Mouse (Mus musculus): ENCODE results near the gene Bzw2. TPM values are rescaled to one million over a fixed set of nuclear protein-coding genes. Genes with fewer than 3 reads are reported as not detected.

The Bzw2 gene
- polyA plus RNA-seq, 1 experiment, result 36.7 TPM

DNA sequence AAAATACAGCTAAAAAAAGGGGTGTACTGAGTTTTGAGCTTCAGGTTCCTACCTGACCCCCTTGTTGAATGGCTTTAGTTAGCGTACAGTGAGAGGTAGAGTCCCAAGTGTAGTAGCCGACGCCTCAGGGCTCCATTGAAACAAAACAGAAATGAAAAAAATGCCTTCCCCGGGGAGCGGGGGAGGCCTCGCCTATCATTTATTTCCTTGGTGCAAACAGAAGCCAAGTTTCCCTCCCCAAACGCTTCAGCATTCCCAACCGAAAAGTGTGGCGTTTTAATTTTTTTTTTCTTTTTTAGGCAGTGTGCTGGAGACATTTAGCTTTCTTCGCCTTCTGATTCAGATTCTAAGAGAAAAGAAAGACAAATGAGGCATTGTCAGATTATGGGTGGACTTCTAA lies 65.9 kb downstream of the Bzw2 start:
- Histone ChIP-seq H3K36me3 (ENCODE audit: control insufficient read depth, insufficient read depth, low read length) (peaks cover 19% of the 10 kb centered on the region), H3K4me3 (ENCODE audit: control insufficient read depth, insufficient read depth, low read length) (no peak overlapping the region), H3K4me1 (replicated peaks; ENCODE audit: control insufficient read depth, insufficient read depth, low read length) (no peaks in the 10 kb centered on the region), H3K27me3 (ENCODE audit: control insufficient read depth, insufficient read depth, low read length) (no peaks in the 10 kb centered on the region), H3K27ac (ENCODE audit: control insufficient read depth, insufficient read depth, low read length) (no peak overlapping the region)
- no peak for TF ChIP-seq POLR2A (IDR thresholded peaks at IDR 0.05; ENCODE audit: control insufficient read depth, extremely low read depth, insufficient read depth, low read length, poor library complexity)
- no peak for TF ChIP-seq CTCF (IDR thresholded peaks at IDR 0.05; ENCODE audit: borderline replicate concordance, control insufficient read depth, extremely low read depth, insufficient read depth, low read length, poor library complexity)
- DNase-seq, result no peak
- 96% methylated on average over 10 of the region's 10 CpGs for WGBS

DNA sequence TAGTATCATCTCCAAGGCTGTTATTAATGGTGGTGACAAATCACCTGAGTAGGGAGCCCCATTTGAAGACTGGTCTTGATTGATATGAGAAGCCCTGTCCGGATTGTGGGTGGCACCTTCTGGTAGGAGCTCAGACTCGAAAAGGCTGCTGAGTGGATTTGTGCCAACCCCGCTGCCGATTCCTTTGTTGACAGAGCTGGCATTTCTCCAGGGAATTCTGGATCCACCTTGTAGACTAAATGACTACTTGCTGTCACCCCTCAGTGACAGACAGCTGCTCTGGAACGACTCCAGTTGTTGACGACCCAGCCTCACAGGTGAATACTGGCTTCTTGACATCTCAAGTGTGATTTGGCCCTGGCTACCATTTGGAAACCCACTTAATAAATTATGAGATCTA lies 68.7 kb downstream of the Bzw2 start:
- no peak for DNase-seq

DNA sequence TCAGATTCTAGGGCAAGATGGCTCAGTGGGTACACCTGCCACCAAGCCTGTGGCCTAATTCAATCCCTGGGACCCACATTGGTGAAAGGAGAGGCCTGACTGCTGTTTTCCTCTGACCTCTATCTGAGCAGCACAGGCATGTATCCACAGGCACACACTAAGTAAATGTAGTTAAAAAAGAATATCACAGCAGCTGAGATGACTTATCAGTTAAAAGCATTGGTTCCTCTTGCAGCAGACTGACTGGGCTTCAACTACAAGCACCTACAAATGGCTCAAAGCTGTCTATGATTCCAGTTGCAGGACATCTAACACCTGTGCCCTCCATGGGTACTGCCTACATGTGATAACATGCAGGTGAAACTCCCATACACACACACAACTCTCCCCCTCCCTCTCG lies 69.1 kb downstream of the Bzw2 start:
- no peak overlapping the region for H3K27ac ChIP-seq (ENCODE audit: control insufficient read depth, insufficient read depth, low read length)
- no peaks in the 10 kb centered on the region for H3K27me3 ChIP-seq (ENCODE audit: control insufficient read depth, insufficient read depth, low read length)
- 97% methylated on average over 1 of the region's 1 CpGs for WGBS
- TF ChIP-seq POLR2A (IDR thresholded peaks at IDR 0.05; ENCODE audit: control insufficient read depth, extremely low read depth, insufficient read depth, low read length, poor library complexity) (no peak), CTCF (IDR thresholded peaks at IDR 0.05; ENCODE audit: borderline replicate concordance, control insufficient read depth, extremely low read depth, insufficient read depth, low read length, poor library complexity) (no peak)
- DNase-seq, result no peak
- no peak overlapping the region for H3K4me3 ChIP-seq (ENCODE audit: control insufficient read depth, insufficient read depth, low read length)
- H3K36me3 ChIP-seq (ENCODE audit: control insufficient read depth, insufficient read depth, low read length), result peaks cover 19% of the 10 kb centered on the region
- no peaks in the 10 kb centered on the region for H3K4me1 ChIP-seq (replicated peaks; ENCODE audit: control insufficient read depth, insufficient read depth, low read length)

More for the DNA sequence above, 68.7 kb downstream of the Bzw2 start:
- Histone ChIP-seq H3K27ac (ENCODE audit: control insufficient read depth, insufficient read depth, low read length) (no peak overlapping the region), H3K27me3 (ENCODE audit: control insufficient read depth, insufficient read depth, low read length) (no peaks in the 10 kb centered on the region), H3K36me3 (ENCODE audit: control insufficient read depth, insufficient read depth, low read length) (peaks cover 19% of the 10 kb centered on the region), H3K4me1 (replicated peaks; ENCODE audit: control insufficient read depth, insufficient read depth, low read length) (no peaks in the 10 kb centered on the region), H3K4me3 (ENCODE audit: control insufficient read depth, insufficient read depth, low read length) (no peak overlapping the region)
- 94% methylated on average over 6 of the region's 6 CpGs for WGBS
- TF ChIP-seq CTCF (IDR thresholded peaks at IDR 0.05; ENCODE audit: borderline replicate concordance, control insufficient read depth, extremely low read depth, insufficient read depth, low read length, poor library complexity), result no peak

DNA sequence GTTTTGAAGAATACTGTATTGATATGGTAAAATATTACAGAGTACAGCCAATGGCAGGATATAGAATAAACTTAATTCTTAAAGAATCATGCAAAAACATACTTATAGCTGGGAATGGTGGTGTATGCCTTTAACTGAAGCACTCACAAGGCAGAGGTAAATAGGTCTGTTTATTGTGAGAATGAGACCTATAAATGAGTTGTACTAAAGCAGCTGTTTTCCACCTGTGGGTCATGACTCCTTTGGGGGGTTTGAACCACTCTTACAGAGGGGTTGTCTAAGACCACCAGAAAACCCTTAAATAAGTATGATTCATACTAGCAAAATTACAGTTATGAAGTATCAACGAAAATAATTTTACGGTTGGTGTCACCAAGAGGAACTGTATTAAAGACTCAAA lies 72.5 kb downstream of the Bzw2 start:
- no peaks in the 10 kb centered on the region for H3K4me1 ChIP-seq (replicated peaks; ENCODE audit: control insufficient read depth, insufficient read depth, low read length)
- H3K36me3 ChIP-seq (ENCODE audit: control insufficient read depth, insufficient read depth, low read length), result no peaks in the 10 kb centered on the region
- no peak overlapping the region for H3K27ac ChIP-seq (ENCODE audit: control insufficient read depth, insufficient read depth, low read length)
- 95% methylated on average over 2 of the region's 2 CpGs for WGBS
- no peak for DNase-seq
- TF ChIP-seq CTCF (IDR thresholded peaks at IDR 0.05; ENCODE audit: borderline replicate concordance, control insufficient read depth, extremely low read depth, insufficient read depth, low read length, poor library complexity) (no peak), POLR2A (IDR thresholded peaks at IDR 0.05; ENCODE audit: control insufficient read depth, extremely low read depth, insufficient read depth, low read length, poor library complexity) (no peak)
- no peak overlapping the region for H3K4me3 ChIP-seq (ENCODE audit: control insufficient read depth, insufficient read depth, low read length)
- no peaks in the 10 kb centered on the region for H3K27me3 ChIP-seq (ENCODE audit: control insufficient read depth, insufficient read depth, low read length)

DNA sequence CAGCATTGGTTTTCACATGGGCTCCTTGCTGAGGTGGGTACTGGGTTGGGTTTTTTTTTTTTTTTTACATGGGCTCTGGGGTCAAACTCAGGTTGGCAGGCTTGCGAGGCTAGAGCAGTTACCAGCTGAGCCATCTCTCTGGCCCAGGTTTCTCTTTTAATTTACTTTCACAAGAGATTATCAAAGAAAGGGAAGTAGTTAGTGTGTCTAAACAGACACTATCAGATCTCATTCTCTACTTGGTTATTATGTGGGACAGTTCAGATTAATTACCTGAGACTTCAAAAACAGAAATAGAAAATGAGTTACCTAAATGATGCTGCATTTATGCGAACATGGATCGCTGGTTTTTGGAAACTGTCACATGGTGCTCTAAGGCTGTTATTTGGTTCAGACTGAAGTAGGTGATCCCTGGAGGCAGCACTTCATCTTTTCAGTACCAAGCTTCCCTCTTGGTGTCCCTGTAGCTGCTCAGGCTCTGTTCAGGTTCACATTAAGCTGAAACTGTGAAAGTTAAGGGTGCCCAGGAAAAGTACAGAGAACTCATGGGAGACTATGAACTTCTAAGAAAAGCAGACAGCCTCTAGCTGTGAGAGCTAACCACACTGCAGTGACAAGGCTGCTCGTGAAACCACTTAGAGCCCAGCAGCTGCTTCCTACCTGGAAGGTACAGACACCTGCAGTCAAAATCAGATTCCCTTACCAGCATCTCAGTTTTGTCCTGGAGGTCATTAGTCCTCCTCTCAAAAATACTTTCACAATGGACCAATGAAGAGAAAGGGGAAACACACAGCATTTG lies 79.6 kb downstream of the Bzw2 start:
- Histone ChIP-seq H3K4me1 (replicated peaks; ENCODE audit: control insufficient read depth, insufficient read depth, low read length) (peaks cover 8% of the 10 kb centered on the region), H3K4me3 (ENCODE audit: control insufficient read depth, insufficient read depth, low read length) (no peak overlapping the region), H3K27me3 (ENCODE audit: control insufficient read depth, insufficient read depth, low read length) (no peaks in the 10 kb centered on the region), H3K36me3 (ENCODE audit: control insufficient read depth, insufficient read depth, low read length) (no peaks in the 10 kb centered on the region), H3K27ac (ENCODE audit: control insufficient read depth, insufficient read depth, low read length) (no peak overlapping the region)
- TF ChIP-seq POLR2A (IDR thresholded peaks at IDR 0.05; ENCODE audit: control insufficient read depth, extremely low read depth, insufficient read depth, low read length, poor library complexity) (no peak), CTCF (IDR thresholded peaks at IDR 0.05; ENCODE audit: borderline replicate concordance, control insufficient read depth, extremely low read depth, insufficient read depth, low read length, poor library complexity) (no peak)
- no peak for DNase-seq
- WGBS, result 21% methylated on average over 4 of the region's 4 CpGs

DNA sequence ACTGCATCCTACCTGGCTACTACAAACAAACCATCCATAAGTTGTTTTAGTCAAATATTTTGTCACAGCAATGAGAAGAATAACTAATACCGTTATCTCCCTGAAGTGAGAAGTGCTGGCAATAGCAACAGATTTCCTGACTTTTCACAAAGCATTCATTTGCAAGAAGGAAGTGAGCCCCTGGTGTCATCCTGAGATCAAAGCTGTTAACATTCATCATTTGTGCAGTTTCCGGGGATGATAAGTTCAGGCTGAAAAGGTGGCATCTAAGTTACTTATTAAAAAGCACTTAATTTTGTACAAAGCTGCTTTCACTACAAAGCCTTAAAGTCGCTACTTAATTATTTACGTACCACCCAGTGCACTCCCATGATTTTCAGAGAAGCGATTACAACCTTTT lies 85.0 kb downstream of the Bzw2 start:
- 49% methylated on average over 5 of the region's 5 CpGs for WGBS
- H3K4me3 ChIP-seq (ENCODE audit: control insufficient read depth, insufficient read depth, low read length), result no peak overlapping the region
- H3K27me3 ChIP-seq (ENCODE audit: control insufficient read depth, insufficient read depth, low read length), result no peaks in the 10 kb centered on the region
- TF ChIP-seq POLR2A (IDR thresholded peaks at IDR 0.05; ENCODE audit: control insufficient read depth, extremely low read depth, insufficient read depth, low read length, poor library complexity) (no peak), CTCF (IDR thresholded peaks at IDR 0.05; ENCODE audit: borderline replicate concordance, control insufficient read depth, extremely low read depth, insufficient read depth, low read length, poor library complexity) (no peak)
- H3K36me3 ChIP-seq (ENCODE audit: control insufficient read depth, insufficient read depth, low read length), result no peaks in the 10 kb centered on the region
- peaks cover 13% of the 10 kb centered on the region for H3K4me1 ChIP-seq (replicated peaks; ENCODE audit: control insufficient read depth, insufficient read depth, low read length)
- H3K27ac ChIP-seq (ENCODE audit: control insufficient read depth, insufficient read depth, low read length), result no peak overlapping the region
- no peak for DNase-seq

DNA sequence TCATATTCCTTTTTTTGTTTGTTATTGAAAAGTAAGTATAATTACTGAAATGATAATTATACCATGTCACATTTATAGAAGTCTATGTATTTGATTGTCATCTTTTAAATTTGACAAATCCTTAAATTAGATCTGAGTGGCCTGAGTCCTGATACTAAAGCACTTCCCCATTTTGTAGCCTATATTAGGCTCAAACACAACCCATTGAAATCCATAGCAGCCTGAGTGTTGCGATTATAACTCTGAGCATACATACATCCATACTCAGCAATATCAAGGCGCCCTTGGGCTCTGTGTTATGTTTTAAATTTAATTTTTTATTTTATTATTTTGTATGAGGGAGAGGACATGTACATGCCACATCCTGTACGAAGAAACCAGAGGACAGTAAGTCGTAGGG lies 87.6 kb downstream of the Bzw2 start:
- H3K4me3 ChIP-seq (ENCODE audit: control insufficient read depth, insufficient read depth, low read length), result no peak overlapping the region
- 93% methylated on average over 4 of the region's 4 CpGs for WGBS
- H3K27me3 ChIP-seq (ENCODE audit: control insufficient read depth, insufficient read depth, low read length), result no peaks in the 10 kb centered on the region
- H3K36me3 ChIP-seq (ENCODE audit: control insufficient read depth, insufficient read depth, low read length), result no peaks in the 10 kb centered on the region
- no peak for DNase-seq
- peaks cover 10% of the 10 kb centered on the region for H3K4me1 ChIP-seq (replicated peaks; ENCODE audit: control insufficient read depth, insufficient read depth, low read length)
- TF ChIP-seq POLR2A (IDR thresholded peaks at IDR 0.05; ENCODE audit: control insufficient read depth, extremely low read depth, insufficient read depth, low read length, poor library complexity) (no peak), CTCF (IDR thresholded peaks at IDR 0.05; ENCODE audit: borderline replicate concordance, control insufficient read depth, extremely low read depth, insufficient read depth, low read length, poor library complexity) (no peak)
- no peak overlapping the region for H3K27ac ChIP-seq (ENCODE audit: control insufficient read depth, insufficient read depth, low read length)
